Mouse (Mus musculus): ENCODE data around the gene Oxct2b.
A peak's percentile ranks its signal among the peaks of the same experiment; 100 is the strongest.
"Not testable (repeated sequence)": the region's sequence is repeated elsewhere in the genome, so short reads cannot be mapped to it uniquely, and the experiment has no call there.

Gene Oxct2b

DNA sequence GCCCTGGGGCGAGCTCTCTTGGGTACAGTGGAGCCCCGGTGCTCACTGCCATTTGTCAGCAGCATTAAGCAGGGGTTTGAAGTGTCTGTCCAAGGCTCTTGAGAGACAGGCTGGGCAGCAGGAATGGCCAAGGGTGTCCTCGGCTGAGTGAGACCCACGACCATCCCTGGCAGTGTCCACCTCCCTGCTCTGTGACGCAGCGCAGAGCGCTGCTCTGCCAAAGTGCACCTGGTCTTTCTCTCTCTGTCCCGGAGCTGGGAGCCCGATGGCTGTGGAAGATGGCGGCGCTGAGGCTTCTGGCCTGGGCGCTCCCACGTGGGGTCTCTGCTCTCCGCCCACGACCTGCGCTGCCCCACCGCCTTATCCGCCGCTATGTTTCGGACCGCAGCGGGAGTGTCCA lies at the start of gene Oxct2b:
TSS of gene Oxct2b (plus strand) at position 256 of the 400 bp plus-strand sequence.
- no peak for DNase-seq (ENCODE audit: low read depth, low spot score)

- DNase-seq (ENCODE audit: low read depth, low spot score): no peak
Observed at GRCm38 (mm10) chr4:123068646-123069045, 47.4 kb upstream of the Oxct2b start.

DNA sequence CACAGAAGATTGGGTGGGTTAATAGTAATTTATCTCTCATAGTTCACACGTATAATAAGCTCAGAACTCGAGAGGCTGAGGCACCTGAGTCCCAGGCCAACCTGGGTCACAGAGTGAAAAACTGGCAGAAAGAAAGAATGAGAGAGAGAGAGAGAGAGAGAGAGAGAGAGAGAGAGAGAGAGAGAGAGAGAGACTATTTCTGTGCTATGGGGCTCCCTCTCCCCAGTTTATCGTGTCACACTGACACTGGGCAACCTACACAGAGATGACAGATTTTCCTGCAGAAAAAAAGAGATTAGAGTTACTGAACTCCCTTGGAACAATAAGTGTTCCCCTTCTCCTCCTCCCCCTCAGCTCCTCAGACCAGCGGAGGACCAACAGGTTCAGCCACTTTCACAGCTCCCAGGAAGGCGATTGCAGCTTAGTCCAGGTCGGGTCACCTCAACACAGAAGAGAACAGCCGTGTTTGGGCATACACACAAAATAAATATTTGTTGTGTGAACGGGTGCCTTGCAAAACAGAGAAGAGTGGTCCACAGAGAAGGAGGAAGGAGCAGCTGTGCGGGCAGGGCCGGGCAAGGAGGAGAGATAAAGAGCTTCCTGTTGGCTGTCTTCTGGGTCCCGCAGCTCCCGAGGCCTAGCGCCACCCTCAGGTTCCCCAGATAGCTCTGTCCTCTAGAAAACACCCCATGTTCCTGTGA lies 44.6 kb upstream of the Oxct2b start:
- DNase-seq (ENCODE audit: low read depth, low spot score): peak; percentile 73

- DNase-seq (ENCODE audit: low read depth, low spot score): no peak
Observed at GRCm38 (mm10) chr4:123076928-123077327, 39.1 kb upstream of the Oxct2b start.

DNA sequence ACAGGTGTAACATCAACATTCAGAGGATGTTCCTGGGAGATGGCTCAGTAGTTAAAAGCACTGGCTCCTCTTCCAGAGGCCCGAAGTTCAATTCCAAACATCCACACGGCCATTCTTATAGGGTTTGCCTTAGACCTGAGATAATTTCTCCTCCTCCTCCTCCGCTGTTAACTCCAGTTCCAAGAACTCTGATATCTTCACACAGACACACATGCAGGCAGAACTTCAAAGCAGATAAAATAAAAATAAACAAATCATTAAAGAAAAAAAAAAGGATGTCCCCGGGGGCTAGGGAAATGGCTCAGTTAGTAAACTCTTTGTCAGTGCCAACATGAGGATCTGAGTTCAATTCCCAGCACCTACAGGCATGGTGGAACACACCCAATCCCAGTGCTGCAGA lies 37.8 kb upstream of the Oxct2b start:
- no peak for DNase-seq (ENCODE audit: low read depth, low spot score)

DNA sequence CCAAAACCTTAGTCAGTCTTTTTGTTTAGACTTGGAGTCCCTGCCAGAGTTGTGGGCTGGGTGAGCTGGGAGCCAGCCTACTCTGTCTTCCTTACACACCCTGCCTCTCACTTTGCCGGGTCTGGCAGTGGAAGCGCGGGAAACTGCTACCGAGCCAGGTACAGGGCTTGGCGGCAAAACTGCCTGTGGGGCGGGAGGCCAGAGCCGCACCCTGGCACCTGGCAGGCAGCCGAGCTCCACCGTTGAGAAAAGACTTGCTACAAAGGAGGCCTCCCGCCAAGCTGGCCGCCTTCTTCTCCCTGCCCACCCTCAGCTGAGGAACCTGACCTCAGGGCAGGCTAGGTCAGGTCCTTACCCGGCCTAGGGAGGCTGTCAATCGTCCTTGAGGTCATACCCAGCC lies 35.3 kb upstream of the Oxct2b start:
- no peak for DNase-seq (ENCODE audit: low read depth, low spot score)

- DNase-seq (ENCODE audit: low read depth, low spot score): peak; percentile 75
Observed at GRCm38 (mm10) chr4:123082283-123083163, 33.5 kb upstream of the Oxct2b start.

GRCm38 (mm10) chr4:123083323-123083902 lies 32.7 kb upstream of the Oxct2b start:
- DNase-seq (ENCODE audit: low read depth, low spot score): no peak

DNA sequence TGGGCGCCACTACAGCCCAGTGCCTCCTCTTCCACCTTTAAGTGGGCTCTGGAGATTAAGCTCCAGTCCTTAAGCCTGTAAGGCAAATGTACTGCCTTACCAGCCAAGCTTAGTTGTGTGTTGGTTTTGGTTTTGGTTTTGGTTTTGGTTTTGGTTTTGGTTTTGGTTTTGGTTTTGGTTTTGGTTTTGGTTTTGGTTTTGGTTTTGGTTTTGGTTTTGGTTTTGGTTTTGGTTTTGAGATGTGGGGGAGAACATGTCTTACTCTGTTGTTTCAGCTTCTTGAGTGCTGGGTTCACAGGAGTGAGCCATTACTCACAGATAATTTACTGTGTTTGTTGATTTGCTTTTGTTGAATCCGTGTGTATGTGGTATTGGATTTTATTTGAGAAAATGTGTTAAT lies 30.8 kb upstream of the Oxct2b start:
- DNase-seq (ENCODE audit: low read depth, low spot score): no peak

GRCm38 (mm10) chr4:123086381-123086780 lies 29.7 kb upstream of the Oxct2b start:
- peak; percentile 16 for DNase-seq (ENCODE audit: low read depth, low spot score)

DNA sequence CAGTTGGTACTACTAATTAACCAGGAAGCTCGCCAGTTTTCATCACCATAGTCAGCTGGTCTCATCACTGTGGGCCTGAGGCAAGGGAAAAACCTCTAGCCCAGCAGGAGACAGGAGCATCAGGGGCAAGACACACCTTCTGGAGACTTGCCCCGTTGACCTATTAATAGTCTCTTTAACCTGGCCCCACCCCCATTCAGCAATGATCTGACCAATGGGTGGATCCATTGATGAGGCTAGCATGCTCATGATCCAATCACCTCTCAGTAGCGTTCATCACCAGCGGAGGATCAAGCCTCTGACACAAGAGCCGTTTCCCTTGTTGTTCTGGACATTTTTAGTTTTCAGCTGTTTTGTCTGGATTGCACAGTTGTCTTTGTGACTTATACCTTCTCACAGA lies 23.4 kb upstream of the Oxct2b start:
- DNase-seq (ENCODE audit: low read depth, low spot score): no peak

GRCm38 (mm10) chr4:123093064-123093776 lies 22.8 kb upstream of the Oxct2b start:
- no peak for DNase-seq (ENCODE audit: low read depth, low spot score)

DNA sequence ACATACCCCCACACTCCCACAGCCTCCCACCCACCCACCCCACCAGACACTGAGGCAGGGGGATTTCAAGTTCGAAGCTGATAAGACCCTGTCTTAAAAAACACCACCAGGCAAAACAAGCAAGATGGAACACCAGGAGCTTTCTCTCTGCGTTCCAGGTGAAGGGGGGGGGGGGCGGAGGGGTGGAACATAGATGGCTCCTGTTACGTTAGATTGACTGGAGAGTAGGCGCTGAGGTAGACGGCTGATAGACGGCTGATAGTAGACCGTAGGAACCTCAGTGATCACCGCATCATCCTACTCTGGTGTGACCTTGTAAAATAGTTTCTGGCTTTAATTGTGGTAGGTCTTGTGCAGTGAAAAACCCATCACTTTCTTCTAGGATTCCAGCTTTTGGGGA lies 22.2 kb upstream of the Oxct2b start:
- no peak for DNase-seq (ENCODE audit: low read depth, low spot score)

GRCm38 (mm10) chr4:123104651-123105450 lies 11.2 kb upstream of the Oxct2b start, which contains the start of gene Bmp8b:
TSS of gene Bmp8b (plus strand) at chr4:123105165.
- no peak for DNase-seq (ENCODE audit: low read depth, low spot score)

DNA sequence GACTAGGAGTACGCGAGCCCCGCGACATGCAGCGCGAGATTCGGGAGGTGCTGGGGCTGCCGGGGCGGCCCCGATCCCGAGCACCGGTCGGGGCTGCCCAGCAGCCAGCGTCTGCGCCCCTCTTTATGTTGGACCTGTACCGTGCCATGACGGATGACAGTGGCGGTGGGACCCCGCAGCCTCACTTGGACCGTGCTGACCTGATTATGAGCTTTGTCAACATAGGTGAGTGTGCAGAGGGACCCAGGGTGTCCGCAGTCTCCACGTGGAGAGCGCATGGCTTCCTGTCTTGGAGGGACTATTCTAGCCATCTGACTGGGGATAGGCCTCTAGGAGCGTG lies 10.6 kb upstream of the Oxct2b start:
- DNase-seq (ENCODE audit: low read depth, low spot score): no peak

DNA sequence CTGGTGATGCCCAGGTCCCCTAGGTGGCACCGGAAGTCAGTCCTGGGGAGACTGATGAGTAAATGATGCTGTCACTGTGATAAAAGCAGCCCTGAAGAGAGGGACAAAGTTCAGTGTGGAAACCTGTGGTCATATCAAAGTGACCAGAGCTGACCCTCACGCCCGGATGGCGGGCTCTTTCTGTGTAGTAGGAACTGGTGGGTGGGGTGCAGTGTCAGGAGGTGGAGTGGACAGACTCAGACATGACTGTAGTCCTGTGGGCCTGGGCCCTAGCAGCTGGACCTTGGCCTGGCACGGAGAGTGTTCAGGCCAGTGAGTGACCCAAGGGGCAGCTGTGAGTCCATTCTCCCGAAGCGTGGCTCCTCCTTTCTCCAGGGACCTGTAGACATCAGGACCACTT lies 10.1 kb upstream of the Oxct2b start:
- DNase-seq (ENCODE audit: low read depth, low spot score): not testable (repeated sequence)

DNA sequence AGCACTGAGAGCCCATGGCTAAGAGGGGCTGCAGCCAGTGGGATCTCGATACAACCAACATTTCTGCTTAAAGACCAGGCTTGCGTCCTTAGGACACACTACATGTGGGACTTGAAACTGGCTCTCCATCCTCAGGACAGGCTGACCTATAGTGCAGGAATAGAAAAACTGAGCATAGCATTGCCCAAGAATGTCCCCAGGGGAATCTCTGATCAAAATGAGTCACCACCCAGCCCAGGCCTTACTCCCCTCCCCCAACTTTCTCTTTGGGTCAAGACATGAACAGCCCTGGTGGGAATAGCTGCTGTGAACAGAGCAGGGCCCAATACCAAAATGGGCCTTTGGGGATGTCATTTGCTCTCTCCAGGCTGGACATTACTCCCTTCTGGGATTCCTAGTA lies 9.2 kb upstream of the Oxct2b start:
- DNase-seq (ENCODE audit: low read depth, low spot score): no peak

GRCm38 (mm10) chr4:123108056-123108455 lies 8.0 kb upstream of the Oxct2b start:
- DNase-seq (ENCODE audit: low read depth, low spot score): no peak

DNA sequence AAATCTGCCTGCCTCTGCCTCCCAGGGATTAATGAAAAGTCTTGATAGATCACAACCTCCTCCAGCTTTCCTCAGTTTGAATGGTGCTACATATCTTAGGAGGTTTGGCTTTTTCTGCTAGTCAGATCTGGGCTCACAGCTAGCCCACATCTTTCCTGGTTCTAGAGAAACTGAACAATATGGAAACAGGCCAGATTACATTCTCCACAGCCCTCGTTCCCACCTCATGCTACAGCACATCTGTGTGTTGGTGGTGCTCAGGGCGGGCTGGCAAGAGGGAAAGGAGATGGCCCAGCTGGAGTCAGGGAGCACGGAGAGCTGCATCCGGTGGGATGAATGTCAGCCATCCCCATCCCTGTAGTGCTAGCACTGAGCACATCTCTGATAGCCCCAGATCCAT lies 5.3 kb upstream of the Oxct2b start:
- DNase-seq (ENCODE audit: low read depth, low spot score): no peak

- not testable (repeated sequence) for DNase-seq (ENCODE audit: low read depth, low spot score)
Observed at GRCm38 (mm10) chr4:123111275-123111983, 4.6 kb upstream of the Oxct2b start.
